Mouse (Mus musculus) brain, embryonic 14.5 days (tissue): ENCODE measurements at regions not wholly inside any gene's neighbourhood (a gene's known extent, or its start where the extent isn't known, plus 50 kb on each side); places are given as distances from the start of the nearest gene placed in this dataset.

Experiments
- CTCF ChIP-seq: fragments of 200-500 bp; IDR thresholded peaks from 2 replicates; pipeline ENCODE4 v1.5.1; 2012; ENCODE audit warnings: inconsistent platforms, mild to moderate bottlenecking, moderate library complexity, borderline replicate concordance; ENCODE audit not compliant: insufficient read depth, insufficient read length; ENCODE audit errors: extremely low read depth
- POLR2A ChIP-seq: fragments of 200-500 bp; IDR thresholded peaks from 2 replicates; pipeline ENCODE4 v1.6.1; 2012; ENCODE audit warnings: mild to moderate bottlenecking, inconsistent platforms, borderline replicate concordance; ENCODE audit not compliant: poor library complexity, insufficient read depth, insufficient read length, severe bottlenecking; ENCODE audit errors: extremely low read depth

- TF ChIP-seq CTCF (no peak), POLR2A (no peak)
Measured at GRCm38 (mm10) chrX:61425316-61425715, 240.0 kb upstream of the Cdr1 start.
